Mouse (Mus musculus) heart, postnatal 4 days (tissue): ENCODE results near the gene Col7a1. TPM values are rescaled to one million over a fixed set of nuclear protein-coding genes. Genes with fewer than 3 reads are reported as not detected.

ENCODE experiments used
- DNase-seq: peaks from one replicate; pipeline ENCODE4 v3.0.0; 2021
- total RNA-seq, 2 experiments: library from RNA; stranded (reverse); gene quantifications; 2 replicates each; pipeline ENCODE4 v1.2.3; 2021

Gene Col7a1
- 1 to 10 TPM in 1 of 2 experiments, under 1 TPM in 1; 0.81 to 1.3 TPM for total RNA-seq

GRCm38 (mm10) chr9:108953081-108953636 lies at the start of gene Col7a1:
Gene Col7a1 (plus strand): TSS chr9:108953586.
- DNase-seq: no peak

DNA sequence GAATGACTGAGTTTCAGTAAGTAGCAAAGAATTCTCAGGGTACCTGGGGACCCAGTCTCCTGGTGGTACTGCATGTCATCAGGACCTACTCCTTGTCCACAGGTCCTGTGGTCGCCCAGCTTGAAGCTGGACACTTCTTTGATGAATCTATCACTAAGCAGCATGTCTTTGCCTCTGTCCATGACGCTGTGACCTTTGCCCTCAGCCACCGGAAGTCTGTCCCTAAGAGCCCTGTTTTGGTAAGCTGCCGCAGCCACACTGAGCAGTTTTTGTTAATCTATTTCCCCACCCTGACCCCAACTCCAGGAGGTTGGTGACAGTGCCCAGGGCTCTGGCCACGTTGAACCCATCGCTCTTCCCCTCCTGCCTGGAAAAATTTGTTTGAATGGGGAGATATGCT lies 41.1 kb upstream of the Col7a1 start:
- no peak for DNase-seq

DNA sequence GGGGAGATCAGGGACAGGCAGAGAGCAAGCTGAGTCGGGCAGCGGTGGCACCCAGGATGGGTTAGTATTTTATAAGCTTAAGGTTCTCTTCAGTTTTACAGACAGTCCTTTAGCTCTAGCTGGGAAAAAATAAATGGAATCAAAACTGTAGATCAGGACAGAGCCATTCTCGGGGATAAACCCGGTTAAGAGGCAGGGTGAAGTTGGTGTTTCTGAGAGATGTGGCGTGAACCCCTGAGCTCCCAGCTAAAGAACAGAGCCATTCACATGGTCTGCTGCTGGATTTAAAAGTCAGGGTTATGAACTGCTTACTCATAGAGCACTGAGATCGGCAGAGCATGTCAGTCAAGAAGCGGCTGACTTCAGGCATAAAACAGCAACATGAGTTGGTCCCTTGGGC lies 40.2 kb upstream of the Col7a1 start:
- no peak for DNase-seq

- DNase-seq: no peak
These were observed 39.8 kb upstream of the Col7a1 start for GRCm38 (mm10) chr9:108913621-108914020.

DNA sequence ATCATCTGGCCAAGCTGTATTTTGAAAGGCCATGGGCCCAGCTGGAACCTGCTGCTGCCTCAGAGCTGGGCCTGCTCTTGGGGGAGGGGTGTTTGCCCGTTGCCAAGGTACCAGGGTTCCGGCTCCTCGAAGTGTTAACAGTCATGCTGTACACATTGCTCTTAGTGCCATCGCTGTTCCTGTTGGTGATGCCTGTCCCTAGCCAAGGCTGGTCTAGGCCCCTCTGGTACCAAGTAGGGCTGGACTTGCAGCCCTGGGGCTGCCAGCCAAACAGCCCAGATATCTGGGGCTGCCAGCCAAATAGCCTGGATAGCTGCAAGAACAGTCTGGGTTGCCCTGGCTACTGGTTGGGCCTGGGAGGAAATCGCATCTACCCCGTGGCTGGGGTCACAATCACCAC lies 38.9 kb upstream of the Col7a1 start, which contains the start of gene Tmem89:
Tmem89 (plus strand) TSS at position 129 of the 400 bp plus-strand sequence.
- DNase-seq: peak; percentile 48

GRCm38 (mm10) chr9:108925897-108926296 lies 27.5 kb upstream of the Col7a1 start:
- DNase-seq: no peak

DNA sequence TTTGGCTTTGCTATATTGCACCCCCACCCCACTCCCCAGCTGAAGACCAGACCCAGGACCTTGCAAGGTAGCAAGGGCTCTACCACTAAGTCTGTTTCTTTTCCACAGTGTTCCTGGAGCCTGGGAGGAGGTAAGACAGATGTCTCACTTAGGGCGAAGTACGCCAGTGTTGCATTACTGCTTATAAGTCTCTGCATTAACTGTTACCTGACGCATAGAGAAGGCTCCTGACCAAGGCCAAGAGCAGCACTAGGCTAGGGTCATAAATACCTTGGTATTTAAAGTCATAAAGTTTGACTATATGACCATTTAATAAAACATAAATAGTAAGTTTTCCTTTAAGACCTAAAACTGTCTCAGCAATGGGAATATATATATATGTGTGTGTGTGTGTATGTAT lies 25.0 kb upstream of the Col7a1 start:
- DNase-seq: no peak

- DNase-seq: no peak
These were observed 17.4 kb upstream of the Col7a1 start for GRCm38 (mm10) chr9:108935991-108936390.

GRCm38 (mm10) chr9:108936418-108937364 lies 16.7 kb upstream of the Col7a1 start, which contains the start of gene Uqcrc1:
Gene Uqcrc1 (plus strand): TSS chr9:108936633.
- DNase-seq: peak; percentile 97

DNA sequence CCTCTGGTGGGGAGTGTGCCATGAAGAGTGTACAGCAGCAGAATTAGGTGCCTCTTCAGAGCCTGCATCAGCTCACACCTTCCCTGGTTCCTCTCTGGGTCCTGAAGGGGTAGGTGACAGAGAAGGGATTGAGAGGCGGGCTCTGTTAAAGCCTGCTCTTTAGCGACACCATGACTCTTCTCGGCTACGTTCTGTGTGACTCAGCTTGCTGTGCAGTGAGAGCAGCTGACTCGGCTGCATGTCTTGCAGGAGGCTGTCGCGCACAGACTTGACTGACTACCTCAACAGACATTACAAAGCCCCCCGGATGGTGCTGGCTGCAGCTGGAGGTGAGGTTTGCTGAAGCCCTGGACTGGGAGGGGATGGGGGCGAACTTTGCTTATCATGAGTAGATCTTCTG lies 8.3 kb upstream of the Col7a1 start:
- DNase-seq: no peak

DNA sequence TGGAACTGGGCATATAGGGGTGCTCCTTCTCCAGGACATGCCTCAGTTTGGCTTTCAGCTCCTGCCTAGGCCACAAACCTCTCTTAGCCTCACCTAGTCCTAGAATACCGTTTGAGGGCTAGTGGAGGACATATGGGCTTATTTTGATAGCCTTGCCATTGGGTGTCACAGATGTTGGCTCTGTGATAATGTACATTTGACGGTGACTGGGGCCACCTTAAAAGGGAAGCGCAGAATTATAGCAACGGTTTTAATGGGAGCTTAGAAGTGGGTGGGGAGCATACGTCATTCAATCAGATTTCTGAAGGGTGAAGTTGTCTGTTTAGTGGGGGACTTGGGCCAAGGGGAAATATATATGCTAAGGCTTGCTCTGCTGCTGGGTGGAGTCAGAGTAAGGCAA lies 7.8 kb upstream of the Col7a1 start:
- no peak for DNase-seq

DNA sequence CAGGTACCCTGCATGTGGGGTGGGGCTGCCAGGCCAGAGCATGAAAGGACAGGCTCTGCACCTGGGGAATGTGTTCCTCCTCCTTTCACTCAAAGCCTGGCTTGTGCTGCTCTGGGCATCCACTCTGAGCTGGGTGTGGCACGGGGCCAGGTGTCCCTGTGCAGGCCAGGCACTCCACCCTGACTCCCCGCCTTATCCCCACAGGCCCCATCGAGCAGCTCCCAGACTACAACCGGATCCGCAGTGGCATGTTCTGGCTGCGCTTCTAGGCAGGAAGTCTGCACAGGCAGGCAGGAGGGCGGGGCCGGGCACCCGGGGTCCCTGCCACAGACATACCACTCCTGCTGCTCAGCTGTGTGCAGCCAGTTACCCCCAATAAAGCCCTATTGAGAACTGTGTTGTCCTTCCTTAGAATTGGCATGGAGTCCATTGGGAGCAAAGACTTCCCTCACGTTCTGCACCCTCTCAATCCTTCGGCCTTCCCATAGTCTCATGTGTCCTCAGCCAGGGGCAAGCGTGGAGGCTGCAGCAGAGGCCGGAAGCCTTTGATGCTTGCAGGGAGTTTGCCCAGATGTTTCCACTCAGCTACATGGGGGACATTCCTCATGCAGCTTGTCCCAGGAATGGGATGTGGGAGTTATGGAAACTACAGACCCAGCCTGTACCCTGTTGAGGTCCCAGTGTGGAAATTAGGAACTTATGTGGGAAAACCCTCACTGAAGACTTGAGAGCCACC lies 4.0 kb upstream of the Col7a1 start:
- peak; percentile 73 for DNase-seq

DNA sequence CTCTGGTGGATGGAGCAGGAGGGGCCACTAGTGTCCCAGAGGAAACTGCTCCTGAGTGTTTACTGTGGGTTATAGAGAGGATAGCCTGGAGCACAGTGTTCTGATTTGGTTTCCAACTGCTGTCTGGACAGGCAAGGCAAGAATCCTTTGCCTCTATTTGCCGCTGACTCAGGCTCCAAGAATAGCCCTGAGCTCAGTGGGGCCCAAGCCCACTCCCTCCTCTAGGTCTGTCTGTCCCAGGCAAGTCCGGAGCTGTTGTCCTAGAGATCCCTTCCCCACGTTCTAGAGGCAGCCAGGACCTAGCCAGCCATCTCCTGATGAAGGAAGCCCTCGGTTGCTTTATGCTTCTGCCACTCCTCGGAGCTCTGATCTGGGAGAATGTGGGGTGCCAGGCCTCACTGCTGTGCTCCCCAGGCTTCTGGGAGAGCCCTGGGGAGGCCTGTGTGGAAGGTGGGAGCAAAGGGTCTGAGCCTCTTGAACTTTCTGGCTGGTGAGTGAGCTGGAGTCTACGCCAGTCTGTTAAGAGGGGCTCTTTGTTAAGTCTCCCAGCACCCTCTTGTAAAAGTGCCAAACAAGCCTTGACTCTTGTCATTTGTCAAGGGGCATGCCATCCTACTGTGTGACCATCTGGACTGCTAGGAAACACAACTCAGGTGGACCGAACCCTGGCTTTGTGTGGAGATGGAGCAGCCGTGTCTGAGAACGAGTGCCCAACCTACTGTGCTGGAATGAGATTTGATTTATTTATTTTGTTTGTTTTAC lies 3.2 kb upstream of the Col7a1 start:
- DNase-seq: peak; percentile 48

- no peak for DNase-seq
These were observed 1.9 kb downstream of the Col7a1 start for GRCm38 (mm10) chr9:108955241-108955640.

- DNase-seq: no peak
These were observed 2.5 kb downstream of the Col7a1 start for GRCm38 (mm10) chr9:108955846-108956245.

GRCm38 (mm10) chr9:108963577-108963976 lies 10.2 kb downstream of the Col7a1 start:
- DNase-seq: no peak

GRCm38 (mm10) chr9:108964338-108964737 lies 11.0 kb downstream of the Col7a1 start:
- no peak for DNase-seq

DNA sequence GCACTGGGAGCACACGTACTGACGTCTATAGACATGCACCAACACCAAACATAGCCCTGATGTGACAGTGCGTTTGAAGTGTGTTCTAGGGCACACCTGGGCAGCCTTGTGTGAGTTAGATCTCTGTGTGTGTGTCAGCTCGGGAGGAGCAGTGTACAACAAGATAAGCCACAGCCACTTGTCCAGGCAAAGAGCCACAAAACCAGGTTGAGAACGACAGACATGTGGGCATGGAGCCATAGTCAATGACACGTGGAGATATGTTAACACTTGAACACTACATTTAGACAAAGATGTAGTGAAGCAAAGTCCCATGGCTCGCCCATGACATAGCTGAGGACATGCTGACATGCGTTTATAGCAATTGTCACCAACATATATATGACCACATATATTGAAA lies 17.2 kb downstream of the Col7a1 start:
- DNase-seq: peak; percentile 39

- DNase-seq: no peak
These were observed 23.1 kb downstream of the Col7a1 start for GRCm38 (mm10) chr9:108976483-108976882.

DNA sequence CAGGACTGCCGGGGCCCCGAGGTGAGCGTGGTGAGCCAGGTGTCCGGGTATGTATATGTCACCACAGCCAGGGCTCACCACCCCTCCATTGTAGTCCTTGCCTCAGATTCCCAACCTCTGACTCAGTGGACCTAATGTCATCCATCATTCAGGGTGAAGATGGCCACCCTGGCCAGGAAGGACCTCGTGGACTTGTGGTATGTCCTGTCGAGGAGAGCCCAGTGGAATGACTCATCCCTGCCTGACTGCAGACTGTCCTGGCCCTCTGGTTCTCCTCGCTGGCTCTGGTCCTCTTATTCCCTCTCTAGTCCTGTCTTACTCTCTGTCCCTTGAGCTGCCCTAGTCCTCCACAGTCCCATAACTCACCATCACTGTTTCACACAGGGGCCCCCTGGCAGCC lies 24.6 kb downstream of the Col7a1 start:
- DNase-seq: no peak

DNA sequence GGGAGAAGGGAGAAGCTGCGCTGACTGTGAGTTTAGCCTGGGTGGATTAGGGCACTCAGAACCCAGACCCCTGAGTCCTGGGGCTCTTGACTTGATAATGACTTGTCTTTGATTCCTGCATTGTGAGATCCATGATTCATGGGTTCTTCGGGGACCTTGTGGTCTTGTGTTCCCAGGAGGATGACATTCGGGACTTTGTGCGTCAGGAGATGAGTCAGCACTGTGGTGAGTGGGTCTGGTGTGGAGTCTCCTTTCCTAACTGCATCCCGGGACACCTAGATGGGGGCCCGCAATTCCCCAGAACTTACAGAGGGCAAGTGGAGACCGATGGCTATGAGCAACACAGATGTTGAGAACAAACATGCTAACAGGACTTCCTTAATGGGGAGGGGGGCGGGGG lies 29.1 kb downstream of the Col7a1 start:
- no peak for DNase-seq

- no peak for DNase-seq
These were observed 29.8 kb downstream of the Col7a1 start for GRCm38 (mm10) chr9:108983209-108983608.
